Mouse (Mus musculus): ENCODE results near the gene Limch1. TPM values are rescaled to one million over a fixed set of nuclear protein-coding genes. Genes with fewer than 3 reads are reported as not detected.

The Limch1 gene
- polyA plus RNA-seq, 1 experiment: not detected

GRCm38 (mm10) chr5:67011043-67011870, 265.6 kb downstream of the Limch1 start:
- TF ChIP-seq GATA1 (IDR thresholded peaks at IDR 0.05; ENCODE audit: low read length): no peak

GRCm38 (mm10) chr5:67011985-67012384, 266.4 kb downstream of the Limch1 start:
- no peak for TF ChIP-seq GATA1 (IDR thresholded peaks at IDR 0.05; ENCODE audit: low read length)

GRCm38 (mm10) chr5:67013926-67014325, 268.3 kb downstream of the Limch1 start:
- TF ChIP-seq GATA1 (IDR thresholded peaks at IDR 0.05; ENCODE audit: low read length): no peak

- no peak for TF ChIP-seq GATA1 (IDR thresholded peaks at IDR 0.05; ENCODE audit: low read length)
Measured at GRCm38 (mm10) chr5:67016450-67016849, 270.8 kb downstream of the Limch1 start.

GRCm38 (mm10) chr5:67024459-67025050, 278.9 kb downstream of the Limch1 start:
- no peak for TF ChIP-seq GATA1 (IDR thresholded peaks at IDR 0.05; ENCODE audit: low read length)

- no peak for TF ChIP-seq GATA1 (IDR thresholded peaks at IDR 0.05; ENCODE audit: low read length)
Measured at GRCm38 (mm10) chr5:67025095-67025494, 279.5 kb downstream of the Limch1 start.

GRCm38 (mm10) chr5:67025581-67025980, 280.0 kb downstream of the Limch1 start:
- no peak for TF ChIP-seq GATA1 (IDR thresholded peaks at IDR 0.05; ENCODE audit: low read length)

GRCm38 (mm10) chr5:67028786-67029185, 283.2 kb downstream of the Limch1 start:
- no peak for TF ChIP-seq GATA1 (IDR thresholded peaks at IDR 0.05; ENCODE audit: low read length)

- TF ChIP-seq GATA1 (IDR thresholded peaks at IDR 0.05; ENCODE audit: low read length): no peak
Measured at GRCm38 (mm10) chr5:67029946-67030345, 284.3 kb downstream of the Limch1 start.

- no peak for TF ChIP-seq GATA1 (IDR thresholded peaks at IDR 0.05; ENCODE audit: low read length)
Measured at GRCm38 (mm10) chr5:67032601-67033000, 287.0 kb downstream of the Limch1 start.

GRCm38 (mm10) chr5:67043932-67044331, 298.3 kb downstream of the Limch1 start:
- TF ChIP-seq GATA1 (IDR thresholded peaks at IDR 0.05; ENCODE audit: low read length): no peak

- no peak for TF ChIP-seq GATA1 (IDR thresholded peaks at IDR 0.05; ENCODE audit: low read length)
Measured at GRCm38 (mm10) chr5:67048003-67048402, 302.4 kb downstream of the Limch1 start.

- no peak for TF ChIP-seq GATA1 (IDR thresholded peaks at IDR 0.05; ENCODE audit: low read length)
Measured at GRCm38 (mm10) chr5:67057803-67058202, 312.2 kb downstream of the Limch1 start.

GRCm38 (mm10) chr5:67060519-67060918, 314.9 kb downstream of the Limch1 start:
- TF ChIP-seq GATA1 (IDR thresholded peaks at IDR 0.05; ENCODE audit: low read length): no peak

- no peak for TF ChIP-seq GATA1 (IDR thresholded peaks at IDR 0.05; ENCODE audit: low read length)
Measured at GRCm38 (mm10) chr5:67063596-67063995, 318.0 kb downstream of the Limch1 start.

- TF ChIP-seq GATA1 (IDR thresholded peaks at IDR 0.05; ENCODE audit: low read length): no peak
Measured at GRCm38 (mm10) chr5:67083117-67083516, 337.5 kb downstream of the Limch1 start.

GRCm38 (mm10) chr5:67090856-67091255, 345.2 kb downstream of the Limch1 start:
- TF ChIP-seq GATA1 (IDR thresholded peaks at IDR 0.05; ENCODE audit: low read length): no peak

All from G1E-ER4 (cell line).